Mouse (Mus musculus) lung, postnatal 0 days (tissue): ENCODE results near the gene Meis2.

Experiments
- CTCF ChIP-seq: IDR thresholded peaks from 2 replicates; pipeline ENCODE4 v1.5.1; 2016; ENCODE audit warnings: antibody characterized with exemption, mild to moderate bottlenecking
- EP300 ChIP-seq: IDR thresholded peaks from 2 replicates; pipeline ENCODE4 v1.6.1; 2016; ENCODE audit warnings: antibody characterized with exemption, mild to moderate bottlenecking, control low read depth

DNA sequence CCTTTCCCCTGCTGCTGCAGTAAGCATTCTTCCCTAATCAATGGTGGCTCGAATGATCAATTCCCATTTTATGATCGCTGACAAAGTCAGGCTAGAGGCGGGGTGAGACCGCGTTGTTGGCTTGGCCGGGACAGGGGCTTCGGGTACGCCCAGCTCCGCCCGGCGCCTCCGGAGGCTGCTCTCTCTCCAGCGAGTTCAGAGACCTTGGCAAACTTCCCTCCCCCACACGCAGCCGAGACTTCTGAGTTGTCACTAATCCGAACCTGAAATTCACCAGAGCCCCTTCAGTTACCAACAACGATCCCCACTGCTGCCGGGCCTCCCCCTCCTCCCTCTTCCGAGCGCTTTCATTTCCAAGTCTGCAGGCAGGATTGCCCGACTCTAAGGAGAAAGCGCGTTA is 10.3 kb upstream of the Meis2 start:
- no peak for TF ChIP-seq CTCF
- no peak for TF ChIP-seq EP300
